Mouse (Mus musculus) MEL (cell line): Measurements from ENCODE around the gene Tbk1. TPM values are rescaled to one million over a fixed set of nuclear protein-coding genes. Genes with fewer than 3 reads are reported as not detected.

ENCODE experiments used
- DNase-seq: peaks from one replicate; pipeline ENCODE4 v3.0.0; 2011; ENCODE audit warnings: low read depth, low spot score
- H3K27ac ChIP-seq: 2 replicates; pipeline ENCODE4 v1.5.1; 2012; ENCODE audit warnings: low read depth, mild to moderate bottlenecking, control low read depth, low read length, moderate library complexity; ENCODE audit not compliant: control insufficient read depth
- H3K27me3 ChIP-seq, 2 experiments: fragments of 150-350 bp in 1 of 2; sonication (generic) in 1 of 2; 2 replicates each; pipeline ENCODE4 v1.6.1; 2012; ENCODE audit warnings: low read length in 2 of 2, mild to moderate bottlenecking in 2 of 2, improper control_type of control experiment in 1 of 2, moderate library complexity in 1 of 2; ENCODE audit not compliant: insufficient read depth in 2 of 2, control insufficient read depth in 1 of 2
- H3K36me3 ChIP-seq, 2 experiments: 2 replicates each; pipeline ENCODE4 v1.6.1; 2012 to 2014; ENCODE audit warnings: low read length in 2 of 2, improper control_type of control experiment in 1 of 2, inconsistent platforms in 1 of 2, mild to moderate bottlenecking in 1 of 2; ENCODE audit not compliant: insufficient read depth in 2 of 2, control insufficient read depth in 1 of 2
- H3K4me1 ChIP-seq, 2 experiments: fragments of 150-350 bp in 1 of 2; sonication (generic) in 1 of 2; 2 replicates each; pipeline ENCODE4 v1.6.1; 2012; ENCODE audit warnings: low read length in 2 of 2, improper control_type of control experiment in 1 of 2, mild to moderate bottlenecking in 1 of 2; ENCODE audit not compliant: insufficient read depth in 2 of 2, control insufficient read depth in 1 of 2
- H3K4me3 ChIP-seq, 2 experiments: fragments of 150-350 bp in 1 of 2; sonication (generic) in 1 of 2; 2 replicates each; pipeline ENCODE4 v1.5.1; 2012; ENCODE audit warnings: low read depth in 2 of 2, low read length in 2 of 2, mild to moderate bottlenecking in 2 of 2, moderate library complexity in 2 of 2, control low read depth in 1 of 2, improper control_type of control experiment in 1 of 2; ENCODE audit not compliant: control insufficient read depth in 1 of 2, insufficient read depth in 1 of 2
- H3K79me2 ChIP-seq: 2 replicates; pipeline ENCODE4 v1.6.1; 2012; ENCODE audit warnings: mild to moderate bottlenecking, low read length, moderate library complexity; ENCODE audit not compliant: control insufficient read depth, poor library complexity, insufficient read depth
- H3K9ac ChIP-seq: 2 replicates; pipeline ENCODE4 v1.6.1; 2012; ENCODE audit warnings: low read depth, mild to moderate bottlenecking, control low read depth, low read length, moderate library complexity; ENCODE audit not compliant: control insufficient read depth, poor library complexity, severe bottlenecking
- H3K9me3 ChIP-seq: fragments of 150-350 bp; sonication (generic); replicated peaks from 2 replicates; pipeline ENCODE4 v1.6.1; 2012; ENCODE audit warnings: mild to moderate bottlenecking, low read length, improper control_type of control experiment, moderate library complexity; ENCODE audit not compliant: insufficient read depth
- BHLHE40 ChIP-seq: IDR thresholded peaks from 2 replicates; pipeline ENCODE4 v1.6.1; 2012; ENCODE audit warnings: low read depth, mild to moderate bottlenecking, inconsistent platforms, low read length, improper control_type of control experiment, borderline replicate concordance
- CHD1 ChIP-seq: IDR thresholded peaks from 2 replicates; pipeline ENCODE4 v1.6.1; 2012; ENCODE audit warnings: low read depth, mild to moderate bottlenecking, inconsistent platforms, low read length, improper control_type of control experiment
- CHD2 ChIP-seq: IDR thresholded peaks from 2 replicates; pipeline ENCODE4 v1.6.1; 2011; ENCODE audit warnings: low read length, improper control_type of control experiment
- CTCF ChIP-seq, 3 experiments: IDR thresholded peaks in 2 of 3; conservative IDR thresholded peaks in 1 of 3; 2 replicates each; pipeline ENCODE4 v1.5.1; 2011 to 2012; ENCODE audit warnings: low read length in 3 of 3, low read depth in 2 of 3, mild to moderate bottlenecking in 2 of 3, improper control_type of control experiment in 1 of 3, inconsistent platforms in 1 of 3, mixed read lengths in 1 of 3, moderate library complexity in 1 of 3; ENCODE audit not compliant: control insufficient read depth in 1 of 3, insufficient read depth in 1 of 3, poor library complexity in 1 of 3, severe bottlenecking in 1 of 3
- ELF1 ChIP-seq: IDR thresholded peaks from 2 replicates; pipeline ENCODE4 v1.6.1; 2014; ENCODE audit warnings: low read depth, mild to moderate bottlenecking, inconsistent platforms, low read length, improper control_type of control experiment, moderate library complexity
- EP300 ChIP-seq, 2 experiments: IDR thresholded peaks; 2 replicates each; pipeline ENCODE4 v1.6.1; 2011; ENCODE audit warnings: improper control_type of control experiment in 2 of 2, low read length in 2 of 2, low read depth in 1 of 2, mild to moderate bottlenecking in 1 of 2
- ETS1 ChIP-seq: IDR thresholded peaks from 2 replicates; pipeline ENCODE4 v1.6.1; 2012; ENCODE audit warnings: low read depth, mild to moderate bottlenecking, inconsistent platforms, low read length, improper control_type of control experiment, moderate library complexity
- GABPA ChIP-seq: IDR thresholded peaks from 2 replicates; pipeline ENCODE4 v1.6.1; 2012; ENCODE audit warnings: low read depth, mild to moderate bottlenecking, inconsistent platforms, low read length, improper control_type of control experiment, moderate library complexity
- HCFC1 ChIP-seq: IDR thresholded peaks from 2 replicates; pipeline ENCODE4 v1.6.1; 2012; ENCODE audit warnings: low read depth, mild to moderate bottlenecking, inconsistent platforms, low read length, improper control_type of control experiment, moderate library complexity
- JUND ChIP-seq: IDR thresholded peaks from 2 replicates; pipeline ENCODE4 v1.6.1; 2011; ENCODE audit warnings: low read depth, mild to moderate bottlenecking, improper control_type of control experiment, low read length
- KAT2A ChIP-seq: conservative IDR thresholded peaks from 2 replicates; pipeline ENCODE4 v1.6.1; 2012; ENCODE audit warnings: low read depth, low read length, improper control_type of control experiment, inconsistent platforms
- MAX ChIP-seq: IDR thresholded peaks from 2 replicates; pipeline ENCODE4 v1.6.1; 2011; ENCODE audit warnings: low read length, improper control_type of control experiment
- MAZ ChIP-seq: IDR thresholded peaks from 2 replicates; pipeline ENCODE4 v1.6.1; 2012; ENCODE audit warnings: low read depth, mild to moderate bottlenecking, inconsistent platforms, low read length, improper control_type of control experiment
- MXI1 ChIP-seq: IDR thresholded peaks from 2 replicates; pipeline ENCODE4 v1.6.1; 2011; ENCODE audit warnings: mild to moderate bottlenecking, low read depth, low read length, improper control_type of control experiment
- MYC ChIP-seq: IDR thresholded peaks from 2 replicates; pipeline ENCODE4 v1.6.1; 2011; ENCODE audit warnings: low read depth, mild to moderate bottlenecking, low read length, improper control_type of control experiment, moderate library complexity
- NELFE ChIP-seq: IDR thresholded peaks from 2 replicates; pipeline ENCODE4 v1.6.1; 2011; ENCODE audit warnings: low read depth, low read length, improper control_type of control experiment
- NRF1 ChIP-seq: IDR thresholded peaks from 2 replicates; pipeline ENCODE4 v1.6.1; 2014; ENCODE audit warnings: low read depth, mild to moderate bottlenecking, inconsistent platforms, low read length, improper control_type of control experiment, moderate library complexity; ENCODE audit not compliant: poor library complexity, insufficient read depth, severe bottlenecking
- POLR2AphosphoS2 ChIP-seq: IDR thresholded peaks from 2 replicates; pipeline ENCODE4 v1.6.1; 2011; ENCODE audit warnings: low read length, improper control_type of control experiment
- RAD21 ChIP-seq: IDR thresholded peaks from 2 replicates; pipeline ENCODE4 v1.6.1; 2011; ENCODE audit warnings: mild to moderate bottlenecking, low read depth, low read length, improper control_type of control experiment
- SIN3A ChIP-seq: IDR thresholded peaks from 2 replicates; pipeline ENCODE4 v1.6.1; 2012; ENCODE audit warnings: low read length, improper control_type of control experiment, inconsistent platforms
- SMC3 ChIP-seq: IDR thresholded peaks from 2 replicates; pipeline ENCODE4 v1.6.1; 2011; ENCODE audit warnings: low read depth, low read length, improper control_type of control experiment
- TAL1 ChIP-seq: IDR thresholded peaks from 2 replicates; pipeline ENCODE4 v1.6.1; 2012; ENCODE audit warnings: mild to moderate bottlenecking, inconsistent platforms, low read length, moderate library complexity, mixed read lengths
- UBTF ChIP-seq: IDR thresholded peaks from 2 replicates; pipeline ENCODE4 v1.6.1; 2012; ENCODE audit warnings: low read depth, mild to moderate bottlenecking, inconsistent platforms, low read length, improper control_type of control experiment, moderate library complexity, borderline replicate concordance; ENCODE audit not compliant: insufficient read depth
- USF1 ChIP-seq: IDR thresholded peaks from 2 replicates; pipeline ENCODE4 v1.6.1; 2014; ENCODE audit warnings: low read depth, mild to moderate bottlenecking, inconsistent platforms, low read length, improper control_type of control experiment, moderate library complexity
- USF2 ChIP-seq, 2 experiments: IDR thresholded peaks; 2 replicates each; pipeline ENCODE4 v1.6.1; 2011 to 2012; ENCODE audit warnings: improper control_type of control experiment in 2 of 2, low read length in 2 of 2, borderline replicate concordance in 1 of 2, inconsistent platforms in 1 of 2, low read depth in 1 of 2, mild to moderate bottlenecking in 1 of 2; ENCODE audit not compliant: insufficient read depth in 1 of 2
- ZC3H11A ChIP-seq: IDR thresholded peaks from 2 replicates; pipeline ENCODE4 v1.6.1; 2012; ENCODE audit warnings: low read depth, mild to moderate bottlenecking, inconsistent platforms, low read length, improper control_type of control experiment
- ZMIZ1 ChIP-seq: IDR thresholded peaks from 2 replicates; pipeline ENCODE4 v1.6.1; 2012; ENCODE audit warnings: low read depth, mild to moderate bottlenecking, inconsistent platforms, low read length, improper control_type of control experiment, moderate library complexity
- ZNF384 ChIP-seq: IDR thresholded peaks from 2 replicates; pipeline ENCODE4 v1.6.1; 2012; ENCODE audit warnings: low read depth, mild to moderate bottlenecking, inconsistent platforms, low read length, improper control_type of control experiment
- polyA plus RNA-seq, 2 experiments: library from polyadenylated mRNA; stranded (reverse) in 1 of 2; unstranded in 1 of 2; fragments of >175 nt in 1 of 2; fragments of >200 nt in 1 of 2; gene quantifications; 2 replicates each; pipeline versions ENCODE4 v1.2.1 to v1.2.4; 2012; ENCODE audit warnings: low replicate concordance in 2 of 2, low read depth in 1 of 2; ENCODE audit not compliant: insufficient read length in 2 of 2, insufficient read depth in 1 of 2, missing spikeins in 1 of 2
- total RNA-seq: library from RNA; depleted of rRNA; stranded (reverse); fragments of 300-350 nt; gene quantifications from 2 replicates; pipeline ENCODE4 v1.2.3, GENCODE M21; 2012

Tbk1 gene
- total and polyA plus RNA-seq, 3 experiments = 18.0 to 31.1 TPM; not detected in 1

- Histone ChIP-seq H3K79me2 (no peaks in the 10 kb centered on the region), H3K4me3 (no peak overlapping the region), H3K9me3 (no peaks in the 10 kb centered on the region)
- TF ChIP-seq ELF1 = no peak
- no peak for TF ChIP-seq JUND
- no peak for TF ChIP-seq GABPA
- TF ChIP-seq CTCF (IDR thresholded peaks at IDR 0.05 in 2 of 3, conservative IDR thresholded peaks at IDR 0.05 in 1 of 3; ENCODE audit: control insufficient read depth in 1 of 3, insufficient read depth in 1 of 3, low read depth in 2 of 3, low read length in 3 of 3, poor library complexity in 1 of 3, severe bottlenecking in 1 of 3) = no peak
- no peak for TF ChIP-seq HCFC1
- TF ChIP-seq BHLHE40 = no peak
- TF ChIP-seq NRF1 = no peak
- TF ChIP-seq KAT2A = no peak
- TF ChIP-seq USF2 (IDR thresholded peaks at IDR 0.05; ENCODE audit: borderline replicate concordance in 1 of 2, insufficient read depth in 1 of 2, low read depth in 1 of 2, low read length in 2 of 2) = no peak
- TF ChIP-seq ETS1 = no peak
- TF ChIP-seq RAD21 = no peak
- TF ChIP-seq POLR2AphosphoS2 = no peak
- no peak for TF ChIP-seq EP300 (IDR thresholded peaks at IDR 0.05; ENCODE audit: low read depth in 1 of 2, low read length in 2 of 2)
- no peak for TF ChIP-seq ZNF384
- no peak for TF ChIP-seq ZMIZ1
- no peak for TF ChIP-seq TAL1
- no peak for TF ChIP-seq UBTF
- TF ChIP-seq NELFE = no peak
- no peak for TF ChIP-seq ZC3H11A
- no peak for TF ChIP-seq USF1
- TF ChIP-seq, all 39 proteins: peak for 0
- Histone ChIP-seq H3K4me1 (no peaks in the 10 kb centered on the region), H3K27ac (no peak overlapping the region), H3K27me3 (no peaks in the 10 kb centered on the region), H3K36me3 (peaks cover 0 to 2% of the 10 kb centered on the region in 2 experiments; a peak in 2 of 4 replicates), H3K9ac (no peak overlapping the region)
- no peak for DNase-seq
These were observed 10.2 kb downstream of the Tbk1 start for GRCm38 (mm10) chr10:121576372-121576771.

DNA sequence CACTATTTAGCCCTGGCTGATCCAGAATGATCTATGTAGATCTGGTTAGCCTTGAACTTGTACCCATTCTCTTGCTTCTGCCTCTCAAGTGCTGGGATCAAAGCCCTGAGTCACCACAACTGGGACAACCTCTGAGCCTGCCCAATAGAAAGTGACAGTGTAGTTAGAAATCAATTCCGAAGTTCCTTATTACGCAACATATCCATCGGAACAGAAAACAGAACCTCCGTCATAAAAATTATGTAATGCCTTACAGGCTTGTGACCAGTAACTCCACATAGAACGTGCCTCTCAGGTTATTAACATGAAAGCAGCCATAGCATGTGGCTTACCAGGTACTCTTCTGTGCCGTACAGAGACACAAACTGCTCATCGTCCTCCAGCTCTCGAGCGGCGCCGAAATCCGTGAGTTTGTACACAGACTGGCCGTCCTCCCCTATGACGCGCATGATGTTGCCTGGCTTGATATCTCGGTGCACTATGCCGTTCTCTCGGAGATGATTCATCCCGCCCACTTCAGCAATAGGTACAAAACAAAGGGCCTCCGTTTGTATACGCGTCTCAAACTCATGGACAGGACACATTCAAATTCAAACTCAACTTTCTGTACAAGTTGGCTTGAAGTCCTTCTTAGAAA, 15.0 kb downstream of the Tbk1 start:
- TF ChIP-seq CTCF (IDR thresholded peaks at IDR 0.05 in 2 of 3, conservative IDR thresholded peaks at IDR 0.05 in 1 of 3; ENCODE audit: control insufficient read depth in 1 of 3, insufficient read depth in 1 of 3, low read depth in 2 of 3, low read length in 3 of 3, poor library complexity in 1 of 3, severe bottlenecking in 1 of 3) = no peak
- TF ChIP-seq GABPA = no peak
- no peak for TF ChIP-seq MAZ
- no peak for TF ChIP-seq ETS1
- no peak for TF ChIP-seq SMC3
- TF ChIP-seq CHD1 = no peak
- TF ChIP-seq MXI1 = no peak
- TF ChIP-seq BHLHE40 = no peak
- TF ChIP-seq TAL1 = no peak
- TF ChIP-seq MYC = no peak
- no peak for TF ChIP-seq CHD2
- TF ChIP-seq NRF1 = no peak
- TF ChIP-seq SIN3A = no peak
- TF ChIP-seq MAX = no peak
- Histone ChIP-seq H3K79me2 (no peaks in the 10 kb centered on the region), H3K4me3 (no peak overlapping the region), H3K27me3 (no peaks in the 10 kb centered on the region), H3K27ac (no peak overlapping the region), H3K4me1 (no peaks in the 10 kb centered on the region), H3K9ac (no peak overlapping the region), H3K36me3 (peaks cover 0 to 2% of the 10 kb centered on the region in 2 experiments; a peak in 1 of 4 replicates), H3K9me3 (no peaks in the 10 kb centered on the region)
- DNase-seq = no peak
